Mouse (Mus musculus): ENCODE data around the gene Nme8.

DNA sequence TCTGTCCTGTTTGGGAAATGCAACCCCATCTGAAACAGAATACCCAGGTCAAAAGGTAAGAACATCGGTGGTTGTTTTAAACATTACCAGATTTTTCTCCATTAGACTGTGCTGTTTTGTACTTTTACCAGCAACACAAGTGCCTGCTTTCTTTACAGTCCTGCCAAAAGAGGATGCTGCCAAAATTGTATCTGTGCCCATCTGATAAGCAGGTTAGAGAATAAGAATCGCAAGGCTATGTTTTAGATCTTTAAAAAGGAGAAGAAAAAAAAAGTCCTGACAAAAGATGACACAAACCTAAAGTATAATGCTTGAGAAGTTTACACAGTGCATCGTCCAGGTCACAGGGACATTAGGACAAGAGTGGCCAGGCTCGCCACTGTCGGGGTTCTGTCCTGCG, 98.4 kb downstream of the Nme8 start:
- TF ChIP-seq CTCF (IDR thresholded peaks at IDR 0.05; ENCODE audit: borderline replicate concordance, extremely low read depth, insufficient read depth, insufficient read length), result no peak
- no peak for TF ChIP-seq POLR2A (IDR thresholded peaks at IDR 0.05; ENCODE audit: borderline replicate concordance, extremely low read depth, insufficient read depth, insufficient read length, poor library complexity, severe bottlenecking)

All from brain, embryonic 14.5 days (tissue).